Mouse (Mus musculus): Measurements from ENCODE around the gene Cdh4.

Cdh4 gene

GRCm38 (mm10) chr2:179467839-179468445 is 25.7 kb downstream of the Cdh4 start:
- DNase-seq (ENCODE audit: low spot score in 2 of 2), result no peak

GRCm38 (mm10) chr2:179476622-179477021 is 34.4 kb downstream of the Cdh4 start:
- no peak for DNase-seq (ENCODE audit: low spot score in 2 of 2)

DNA sequence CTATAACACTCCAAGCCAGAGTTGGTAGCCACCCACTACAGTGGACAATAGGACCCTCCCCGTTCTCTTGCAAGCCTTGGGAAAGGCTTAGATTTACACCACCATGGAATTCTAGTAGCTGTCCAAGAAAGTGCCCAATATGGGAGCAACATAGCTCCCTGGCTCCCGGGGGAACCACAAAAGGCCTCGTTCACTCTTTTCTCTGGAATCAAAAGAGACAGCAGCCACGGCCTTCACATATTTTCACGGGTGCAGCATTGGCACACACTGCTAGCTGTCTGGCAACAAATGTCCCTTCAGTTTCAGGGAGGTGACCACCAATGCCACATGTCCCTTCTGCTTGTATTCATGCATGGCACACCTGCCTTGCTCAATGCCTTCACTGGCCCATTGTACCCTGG is 38.6 kb downstream of the Cdh4 start:
- no peak for DNase-seq (ENCODE audit: low spot score in 2 of 2)

- DNase-seq (ENCODE audit: low spot score in 2 of 2), result no peak
Measured at GRCm38 (mm10) chr2:179481363-179481762, 39.1 kb downstream of the Cdh4 start.

DNA sequence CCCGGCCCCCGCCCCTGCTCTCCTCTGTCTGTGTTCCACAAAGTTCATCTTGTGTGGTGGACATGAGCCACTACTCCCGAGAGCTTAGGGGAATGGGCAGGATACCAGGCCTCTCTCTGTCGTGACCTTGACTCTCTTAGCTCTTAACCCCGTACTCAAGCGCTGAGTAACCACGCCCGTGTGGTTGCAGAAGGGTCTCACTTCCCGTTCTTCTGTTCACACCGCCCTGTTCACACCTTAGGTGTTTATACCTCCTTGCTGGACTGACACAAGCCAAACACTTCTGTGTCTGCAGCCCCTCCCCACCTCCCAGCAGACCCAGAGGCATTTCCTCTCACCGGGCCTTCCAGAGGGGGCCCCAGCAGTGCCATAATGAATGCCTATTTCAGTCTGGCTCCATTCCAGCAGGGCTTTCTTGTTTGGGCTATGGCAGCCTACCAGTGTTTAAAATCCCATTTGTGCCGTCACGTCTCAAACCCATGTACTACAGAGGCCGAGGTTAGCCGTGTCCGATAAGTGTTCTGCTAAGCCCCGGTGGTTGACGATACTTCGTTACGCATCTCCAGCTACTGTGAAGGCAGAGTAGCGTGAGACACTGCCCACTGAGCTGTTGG is 46.4 kb downstream of the Cdh4 start:
- DNase-seq (ENCODE audit: low spot score in 2 of 2), result no peak

- no peak for DNase-seq (ENCODE audit: low spot score in 2 of 2)
Measured at GRCm38 (mm10) chr2:179491891-179492290, 49.7 kb downstream of the Cdh4 start.

DNA sequence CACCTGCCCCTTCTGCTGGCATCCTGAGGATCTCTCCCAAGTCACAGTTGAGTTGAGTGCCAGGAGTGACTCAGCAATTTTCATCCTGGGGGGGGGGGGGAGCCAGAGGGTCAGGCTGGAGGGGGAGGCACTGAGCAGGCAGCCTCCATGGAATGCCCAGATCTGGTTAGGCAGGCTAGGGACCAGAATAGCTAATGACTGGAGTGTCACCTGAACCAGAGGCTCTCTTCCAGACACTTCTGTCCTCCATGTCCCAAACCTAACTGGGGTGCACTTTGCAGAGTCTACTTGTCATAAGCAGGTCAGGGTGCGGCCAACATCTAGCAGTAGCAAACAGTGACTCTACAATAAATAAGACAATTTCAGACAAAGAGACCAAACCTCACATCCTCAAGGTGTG is 52.0 kb downstream of the Cdh4 start:
- no peak for DNase-seq (ENCODE audit: low spot score in 2 of 2)

GRCm38 (mm10) chr2:179510439-179510838 is 68.2 kb downstream of the Cdh4 start:
- DNase-seq (ENCODE audit: low spot score in 2 of 2), result no peak

- DNase-seq (ENCODE audit: low spot score in 2 of 2), result no peak
Measured at GRCm38 (mm10) chr2:179516559-179516958, 74.3 kb downstream of the Cdh4 start.

GRCm38 (mm10) chr2:179518456-179519032 is 76.3 kb downstream of the Cdh4 start:
- no peak for DNase-seq (ENCODE audit: low spot score in 2 of 2)

GRCm38 (mm10) chr2:179519161-179519560 is 76.9 kb downstream of the Cdh4 start:
- DNase-seq (ENCODE audit: low spot score in 2 of 2), result no peak

GRCm38 (mm10) chr2:179519931-179520330 is 77.7 kb downstream of the Cdh4 start:
- DNase-seq (ENCODE audit: low spot score in 2 of 2), result no peak

DNA sequence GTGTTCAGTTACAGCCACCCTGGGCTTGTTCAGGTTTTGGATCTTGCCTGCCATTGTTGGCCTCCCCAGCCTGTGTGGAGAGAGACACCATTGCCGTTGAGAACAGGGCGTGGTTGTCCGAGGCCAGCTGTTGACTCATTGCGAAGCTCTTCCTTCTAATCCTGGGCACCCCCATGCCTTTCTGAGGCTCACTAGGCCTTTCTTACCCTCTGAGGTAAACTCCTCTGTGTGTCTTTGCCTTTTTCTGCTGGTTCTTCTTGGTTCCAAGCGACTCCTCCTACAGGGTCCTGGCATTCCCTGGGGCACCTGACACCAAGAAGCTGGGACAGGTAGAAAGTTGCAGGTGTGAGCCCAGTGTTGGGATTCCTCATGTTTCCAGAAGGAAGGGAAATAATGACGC is 78.7 kb downstream of the Cdh4 start:
- DNase-seq (ENCODE audit: low spot score in 2 of 2), result no peak

- DNase-seq (ENCODE audit: low spot score in 2 of 2), result no peak
Measured at GRCm38 (mm10) chr2:179521444-179521843, 79.2 kb downstream of the Cdh4 start.

DNA sequence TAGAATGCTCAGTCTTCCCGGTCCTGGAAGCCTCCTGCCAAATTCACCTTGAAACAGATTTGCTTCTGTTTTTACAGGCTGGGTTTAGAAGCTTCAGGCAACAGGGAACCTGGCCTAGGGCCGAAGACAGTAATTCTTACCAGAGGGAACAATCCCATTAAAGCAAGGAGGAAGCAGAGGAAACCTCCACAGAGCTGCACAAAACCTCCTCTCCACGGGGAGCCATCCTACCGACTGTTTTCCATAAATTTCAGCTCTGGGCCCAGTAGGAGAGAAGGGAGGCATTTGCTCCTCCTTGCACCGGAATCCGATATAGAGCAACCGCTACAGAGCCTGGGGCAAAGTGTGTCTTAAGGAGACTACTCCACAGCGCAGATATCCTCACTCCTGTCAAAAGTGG is 79.9 kb downstream of the Cdh4 start:
- no peak for DNase-seq (ENCODE audit: low spot score in 2 of 2)

GRCm38 (mm10) chr2:179526976-179527375 is 84.7 kb downstream of the Cdh4 start:
- no peak for DNase-seq (ENCODE audit: low spot score in 2 of 2)

- no peak for DNase-seq (ENCODE audit: low spot score in 2 of 2)
Measured at GRCm38 (mm10) chr2:179530436-179531040, 88.3 kb downstream of the Cdh4 start.

- no peak for DNase-seq (ENCODE audit: low spot score in 2 of 2)
Measured at GRCm38 (mm10) chr2:179533196-179533595, 91.0 kb downstream of the Cdh4 start.

GRCm38 (mm10) chr2:179533881-179534280 is 91.7 kb downstream of the Cdh4 start:
- no peak for DNase-seq (ENCODE audit: low spot score in 2 of 2)

DNA sequence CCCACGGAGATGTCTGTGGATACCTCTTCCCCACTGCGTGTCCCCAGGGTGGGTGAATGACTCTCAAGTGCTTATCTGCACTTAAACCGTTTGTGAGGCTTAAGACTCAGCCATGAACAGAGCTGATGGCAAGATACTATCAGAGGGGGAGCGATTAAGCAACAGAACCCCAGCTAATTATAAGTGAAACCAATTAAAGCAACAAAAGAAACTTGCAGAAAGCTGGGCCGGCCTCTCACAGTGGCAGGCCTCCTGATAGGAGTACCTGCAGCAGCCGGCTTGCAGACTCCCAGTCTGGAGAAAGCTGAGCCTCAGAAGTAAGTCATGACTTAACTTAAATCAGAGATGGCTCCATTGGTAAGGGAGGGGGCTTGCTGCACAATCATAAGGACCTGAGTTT is 93.0 kb downstream of the Cdh4 start:
- no peak for DNase-seq (ENCODE audit: low spot score in 2 of 2)

- DNase-seq (ENCODE audit: low spot score in 2 of 2), result no peak
Measured at GRCm38 (mm10) chr2:179536762-179537161, 94.5 kb downstream of the Cdh4 start.

GRCm38 (mm10) chr2:179537390-179537789 is 95.2 kb downstream of the Cdh4 start:
- DNase-seq (ENCODE audit: low spot score in 2 of 2), result no peak

DNA sequence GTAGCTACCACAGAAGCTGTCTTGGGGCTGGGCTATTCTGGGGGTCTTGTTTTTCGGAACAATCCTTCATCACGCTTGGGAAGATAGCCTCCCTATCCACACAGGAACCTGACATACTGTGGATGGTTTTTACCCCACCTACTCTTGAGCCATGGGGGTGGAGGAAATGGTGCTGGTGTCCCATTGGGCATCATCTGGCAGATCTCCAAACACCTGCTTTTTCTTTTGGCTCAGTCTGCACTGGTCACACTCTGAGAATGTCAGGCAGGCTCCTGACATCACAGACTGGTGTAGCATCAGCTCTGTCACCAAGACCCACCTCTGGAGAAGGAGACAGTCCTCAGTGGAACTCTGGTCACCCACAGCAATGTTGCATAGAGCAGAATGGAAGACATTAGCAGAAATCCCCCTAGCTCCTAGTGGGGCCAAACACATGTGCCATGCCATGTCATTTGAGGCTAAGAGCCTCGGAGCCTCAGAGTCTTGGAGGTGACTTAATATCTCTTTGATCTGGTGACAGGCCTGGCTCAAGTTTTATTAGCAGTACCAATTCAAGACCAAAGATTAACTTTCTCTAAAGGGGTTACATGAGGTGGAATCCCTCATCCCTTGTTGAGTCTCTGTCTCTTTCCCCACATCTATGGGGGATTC is 95.7 kb downstream of the Cdh4 start:
- no peak for DNase-seq (ENCODE audit: low spot score in 2 of 2)
